Mouse (Mus musculus): ENCODE data around the gene Stard8.
"Not testable (repeated sequence)": the region's sequence is repeated elsewhere in the genome, so short reads cannot be mapped to it uniquely, and the experiment has no call there.

GRCm38 (mm10) chrX:99111088-99111724, 108.2 kb downstream of the Stard8 start:
- TF ChIP-seq POLR2A (IDR thresholded peaks at IDR 0.05; ENCODE audit: borderline replicate concordance, control insufficient read depth, low read depth, low read length); CTCF (IDR thresholded peaks at IDR 0.05; ENCODE audit: control insufficient read depth, insufficient read depth, low read length): not testable (repeated sequence)

Data from bone marrow, adult 2 months (tissue).